Mouse (Mus musculus): ENCODE results near the gene Gm33543. TPM values are rescaled to one million over a fixed set of nuclear protein-coding genes. Genes with fewer than 3 reads are reported as not detected.

The Gm33543 gene
- polyA plus RNA-seq, 1 experiment: not detected

DNA sequence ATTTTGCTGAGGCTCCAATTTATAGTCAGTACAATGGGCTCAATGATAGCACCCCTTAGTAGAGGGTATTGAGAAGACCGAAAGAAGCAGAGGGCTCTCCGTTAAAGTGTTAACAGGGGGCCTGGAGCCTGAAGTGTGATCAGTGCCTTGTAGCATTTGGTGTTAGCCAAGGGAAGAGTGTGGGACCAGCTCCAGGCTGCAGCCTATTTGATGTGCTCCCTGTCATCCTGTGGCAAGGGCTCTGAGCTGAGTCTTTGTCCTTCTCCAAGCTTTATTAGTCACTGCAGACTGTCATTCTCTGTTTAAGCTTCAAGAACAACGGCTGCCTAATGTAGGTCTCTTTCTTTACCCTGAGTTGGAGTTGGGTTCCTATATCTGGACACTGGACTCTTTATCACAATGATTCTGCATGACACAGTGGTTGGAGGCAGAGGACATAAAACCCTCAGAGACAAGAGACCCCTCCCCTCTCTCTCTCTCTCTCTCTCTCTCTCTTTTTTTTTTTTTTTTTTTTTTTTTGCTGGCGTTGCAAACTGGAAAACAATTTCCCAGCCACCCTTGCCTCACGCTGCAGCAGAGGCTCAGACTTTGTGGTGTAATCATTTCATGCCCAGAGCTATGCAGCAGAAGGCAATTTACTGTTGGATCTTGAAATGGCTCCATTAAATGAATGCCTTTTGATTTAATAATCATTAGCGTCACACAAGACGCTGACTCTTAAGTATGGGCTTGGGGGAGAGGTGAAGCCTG lies 41.9 kb downstream of the Gm33543 start:
- 55% methylated on average over 7 of the region's 7 CpGs for WGBS
- H3K4me1 ChIP-seq (ENCODE audit: control insufficient read depth, insufficient read depth, low read length): peaks cover 6% of the 10 kb centered on the region; the same call in 1 of the 2 replicates
- no peaks in the 10 kb centered on the region for H3K27me3 ChIP-seq (ENCODE audit: control insufficient read depth, insufficient read depth, low read length)
- TF ChIP-seq CTCF (IDR thresholded peaks at IDR 0.05; ENCODE audit: borderline replicate concordance, insufficient read depth, low read depth, low read length) (no peak), POLR2A (IDR thresholded peaks at IDR 0.05; ENCODE audit: borderline replicate concordance, insufficient read depth, low read length) (no peak)
- no peak overlapping the region for H3K4me3 ChIP-seq (replicated peaks; ENCODE audit: insufficient read depth, low read depth, low read length)
- no peak for DNase-seq
- H3K27ac ChIP-seq (ENCODE audit: insufficient read depth, low read length): no peak overlapping the region

DNA sequence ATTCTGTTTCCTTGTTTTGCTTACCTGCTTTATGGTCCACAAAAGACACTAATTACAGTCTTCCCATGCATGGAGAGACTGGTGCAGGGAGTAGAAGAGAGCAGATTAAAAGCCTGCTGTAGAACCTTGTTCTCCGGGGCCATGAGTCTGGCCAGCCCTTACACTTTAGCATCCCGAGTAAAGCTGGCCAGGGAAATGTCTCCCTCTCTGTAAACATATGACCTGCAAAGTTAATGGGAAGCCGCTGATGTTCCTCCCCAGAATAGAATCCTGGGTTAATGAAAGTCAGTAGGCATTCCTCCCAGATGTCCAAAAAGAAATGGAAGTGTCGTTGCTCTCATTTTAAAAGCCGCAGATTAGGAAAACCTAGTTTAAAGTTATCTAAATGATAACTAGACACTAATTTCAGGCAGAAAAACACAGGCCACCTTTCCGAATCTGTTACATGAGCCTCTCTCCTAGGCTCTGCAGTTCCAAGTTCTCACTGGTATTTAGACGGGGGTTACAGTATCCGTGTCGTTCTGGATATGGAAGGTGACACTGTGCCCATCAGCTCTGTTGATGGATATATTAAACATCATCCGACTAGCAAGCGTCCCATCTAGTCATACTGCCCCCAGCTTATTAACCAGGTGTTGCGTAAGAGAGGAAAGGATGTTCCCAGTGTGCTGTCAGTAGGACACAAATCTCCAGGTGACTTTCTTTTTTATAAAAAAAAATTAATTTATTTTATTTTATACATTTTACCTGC lies 44.9 kb downstream of the Gm33543 start:
- no peaks in the 10 kb centered on the region for H3K27me3 ChIP-seq (ENCODE audit: control insufficient read depth, insufficient read depth, low read length)
- peaks cover 6% of the 10 kb centered on the region; the same call in 1 of the 2 replicates for H3K4me1 ChIP-seq (ENCODE audit: control insufficient read depth, insufficient read depth, low read length)
- no peak for DNase-seq
- no peak overlapping the region for H3K27ac ChIP-seq (ENCODE audit: insufficient read depth, low read length)
- 94% methylated on average over 12 of the region's 12 CpGs for WGBS
- no peak for TF ChIP-seq CTCF (IDR thresholded peaks at IDR 0.05; ENCODE audit: borderline replicate concordance, insufficient read depth, low read depth, low read length)
- no peak for TF ChIP-seq POLR2A (IDR thresholded peaks at IDR 0.05; ENCODE audit: borderline replicate concordance, insufficient read depth, low read length)
- no peak overlapping the region for H3K4me3 ChIP-seq (replicated peaks; ENCODE audit: insufficient read depth, low read depth, low read length)

DNA sequence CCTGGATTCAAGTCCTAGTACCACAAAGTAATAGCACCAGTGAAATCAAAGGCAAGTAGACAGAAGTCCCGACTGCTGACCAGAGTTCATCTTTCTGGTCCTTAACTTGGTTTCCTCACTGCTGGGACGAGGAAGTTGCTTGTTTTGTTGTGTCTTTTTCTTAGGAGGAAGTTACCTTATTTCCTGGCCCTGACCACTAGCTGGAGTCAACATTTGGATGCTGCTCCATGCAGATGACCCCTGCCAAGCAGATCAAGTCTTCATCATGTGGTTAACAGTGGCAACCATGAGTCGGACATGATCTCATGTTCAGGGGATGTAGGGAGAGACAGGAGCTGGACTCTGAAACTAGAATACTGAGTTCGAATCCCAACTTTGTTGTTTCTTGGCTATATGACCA lies 47.2 kb downstream of the Gm33543 start:
- WGBS: 94% methylated on average over 4 of the region's 4 CpGs
- TF ChIP-seq CTCF (IDR thresholded peaks at IDR 0.05; ENCODE audit: borderline replicate concordance, insufficient read depth, low read depth, low read length): no peak
- no peak for TF ChIP-seq POLR2A (IDR thresholded peaks at IDR 0.05; ENCODE audit: borderline replicate concordance, insufficient read depth, low read length)
- Histone ChIP-seq H3K4me3 (replicated peaks; ENCODE audit: insufficient read depth, low read depth, low read length) (no peak overlapping the region), H3K27me3 (ENCODE audit: control insufficient read depth, insufficient read depth, low read length) (no peaks in the 10 kb centered on the region), H3K4me1 (ENCODE audit: control insufficient read depth, insufficient read depth, low read length) (peaks cover 2% of the 10 kb centered on the region), H3K27ac (ENCODE audit: insufficient read depth, low read length) (no peak overlapping the region)
- DNase-seq: no peak

GRCm38 (mm10) chr10:95794706-95795105 lies 48.0 kb downstream of the Gm33543 start:
- Histone ChIP-seq H3K27me3 (ENCODE audit: control insufficient read depth, insufficient read depth, low read length) (no peaks in the 10 kb centered on the region), H3K27ac (ENCODE audit: insufficient read depth, low read length) (no peak overlapping the region), H3K4me1 (ENCODE audit: control insufficient read depth, insufficient read depth, low read length) (peaks cover 4% of the 10 kb centered on the region), H3K4me3 (replicated peaks; ENCODE audit: insufficient read depth, low read depth, low read length) (no peak overlapping the region)
- no peak for DNase-seq
- TF ChIP-seq CTCF (IDR thresholded peaks at IDR 0.05; ENCODE audit: borderline replicate concordance, insufficient read depth, low read depth, low read length): no peak
- WGBS: 90% methylated on average over 6 of the region's 6 CpGs

GRCm38 (mm10) chr10:95791427-95791804 lies 51.3 kb downstream of the Gm33543 start:
- no peak overlapping the region for H3K27ac ChIP-seq (ENCODE audit: insufficient read depth, low read length)
- H3K27me3 ChIP-seq (ENCODE audit: control insufficient read depth, insufficient read depth, low read length): no peaks in the 10 kb centered on the region
- peaks cover 4% of the 10 kb centered on the region for H3K4me1 ChIP-seq (ENCODE audit: control insufficient read depth, insufficient read depth, low read length)
- DNase-seq: no peak
- H3K4me3 ChIP-seq (replicated peaks; ENCODE audit: insufficient read depth, low read depth, low read length): no peak overlapping the region
- WGBS: 85% methylated on average over 8 of the region's 8 CpGs
- no peak for TF ChIP-seq POLR2A (IDR thresholded peaks at IDR 0.05; ENCODE audit: borderline replicate concordance, insufficient read depth, low read length)
- no peak for TF ChIP-seq CTCF (IDR thresholded peaks at IDR 0.05; ENCODE audit: borderline replicate concordance, insufficient read depth, low read depth, low read length)

GRCm38 (mm10) chr10:95790771-95791426 lies 51.8 kb downstream of the Gm33543 start:
- H3K4me1 ChIP-seq (ENCODE audit: control insufficient read depth, insufficient read depth, low read length): peaks cover 4% of the 10 kb centered on the region
- H3K27ac ChIP-seq (ENCODE audit: insufficient read depth, low read length): peak overlapping the region; percentile 26
- peak; percentile 68 to 78 for DNase-seq
- 14% methylated on average over 15 of the region's 15 CpGs for WGBS
- peak overlapping the region; percentile 28 for H3K4me3 ChIP-seq (replicated peaks; ENCODE audit: insufficient read depth, low read depth, low read length)
- TF ChIP-seq CTCF (IDR thresholded peaks at IDR 0.05; ENCODE audit: borderline replicate concordance, insufficient read depth, low read depth, low read length) (no peak), POLR2A (IDR thresholded peaks at IDR 0.05; ENCODE audit: borderline replicate concordance, insufficient read depth, low read length) (peak; percentile 19; the same call in 1 of the 2 replicates)
- H3K27me3 ChIP-seq (ENCODE audit: control insufficient read depth, insufficient read depth, low read length): no peaks in the 10 kb centered on the region

- TF ChIP-seq POLR2A (IDR thresholded peaks at IDR 0.05; ENCODE audit: borderline replicate concordance, insufficient read depth, low read length) (no peak), CTCF (IDR thresholded peaks at IDR 0.05; ENCODE audit: borderline replicate concordance, insufficient read depth, low read depth, low read length) (no peak)
- DNase-seq: no peak
- no peak overlapping the region for H3K27ac ChIP-seq (ENCODE audit: insufficient read depth, low read length)
- H3K27me3 ChIP-seq (ENCODE audit: control insufficient read depth, insufficient read depth, low read length): no peaks in the 10 kb centered on the region
- H3K4me3 ChIP-seq (replicated peaks; ENCODE audit: insufficient read depth, low read depth, low read length): no peak overlapping the region
- 97% methylated on average over 2 of the region's 2 CpGs for WGBS
- H3K4me1 ChIP-seq (ENCODE audit: control insufficient read depth, insufficient read depth, low read length): peaks cover 4% of the 10 kb centered on the region
Measured at GRCm38 (mm10) chr10:95787176-95787575, 55.6 kb downstream of the Gm33543 start.

Data from cerebellum, adult 2 months (tissue).